Mouse (Mus musculus): ENCODE measurements around the gene Gm17571. TPM values are rescaled to one million over a fixed set of nuclear protein-coding genes. Genes with fewer than 3 reads are reported as not detected.

The Gm17571 gene
- total RNA-seq, 2 experiments from 2014 or later, result not detected

Other genes with a start within 250 kb of the Gm17571 start
- gene Jrkl, start 200.9 kb downstream of the Gm17571 start, total RNA-seq (2014; fragmentation: Nextera tagmentation), result 2.1 and 4.4 TPM in 2 replicates
- 3.1 and 9.8 TPM in 2 replicates for gene Jrkl, start 200.9 kb downstream of the Gm17571 start, total RNA-seq (2017)
- gene Ccdc82, start 199.8 kb downstream of the Gm17571 start, total RNA-seq (2014; fragmentation: Nextera tagmentation), result 31.2 and 36.8 TPM in 2 replicates
- 37.6 and 44.8 TPM in 2 replicates for gene Ccdc82, start 199.8 kb downstream of the Gm17571 start, total RNA-seq (2017)
- 0.45 and 1.2 TPM in 2 replicates for gene Maml2, start 148.8 kb downstream of the Gm17571 start, total RNA-seq (2014; fragmentation: Nextera tagmentation)
- 0.53 and 1.2 TPM in 2 replicates for gene Maml2, start 148.8 kb downstream of the Gm17571 start, total RNA-seq (2017)

Data from megakaryocyte-erythroid progenitor cell, adult 5-6 weeks (primary cell).